Mouse (Mus musculus) lung, postnatal 25 days (tissue): ENCODE measurements around the gene Dctn2.
"Not testable (repeated sequence)": the region's sequence is repeated elsewhere in the genome, so short reads cannot be mapped to it uniquely, and the experiment has no call there.

ENCODE experiments used
- DNase-seq: peaks from one replicate; pipeline ENCODE4 v3.0.0; 2022; ENCODE audit warnings: low spot score

Gene Dctn2

DNA sequence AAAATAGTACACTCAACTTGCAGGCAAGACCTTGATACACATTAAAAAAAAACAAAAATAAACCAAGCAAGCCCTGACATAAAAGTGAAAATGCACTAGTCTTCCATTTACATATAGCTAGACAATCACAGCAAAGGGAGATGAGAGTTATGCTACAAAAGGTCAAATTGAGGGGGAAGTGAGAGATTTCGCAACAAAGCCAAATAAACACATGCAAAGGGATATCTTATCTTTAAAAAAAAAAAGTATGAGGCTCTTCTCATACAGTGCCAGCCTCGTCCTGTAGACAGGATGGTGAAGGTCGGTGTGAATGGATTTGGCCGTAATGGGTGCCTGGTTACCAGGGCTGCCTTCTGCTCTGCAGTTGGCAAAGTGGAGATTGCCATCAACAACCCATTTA, 46.7 kb downstream of the Dctn2 start:
- DNase-seq: no peak

DNA sequence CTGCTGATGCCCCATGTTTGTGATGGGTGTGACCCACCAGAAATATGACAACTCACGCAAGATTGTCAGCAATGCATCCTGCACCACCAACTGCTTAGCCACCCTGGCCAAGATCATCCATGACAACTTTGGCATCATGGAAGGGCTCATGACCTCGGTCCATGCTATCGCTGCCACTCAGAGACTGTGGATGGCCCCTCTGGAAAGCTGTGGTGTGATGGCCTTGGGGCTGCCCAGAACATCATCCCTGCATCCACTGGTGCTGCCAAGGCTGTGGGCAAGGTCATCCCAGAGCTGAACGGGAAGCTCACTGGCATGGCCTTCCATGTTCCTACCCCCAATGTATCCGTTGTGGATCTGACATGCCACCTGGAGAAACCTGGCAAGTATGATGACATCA, 47.3 kb downstream of the Dctn2 start:
- DNase-seq: not testable (repeated sequence)

DNA sequence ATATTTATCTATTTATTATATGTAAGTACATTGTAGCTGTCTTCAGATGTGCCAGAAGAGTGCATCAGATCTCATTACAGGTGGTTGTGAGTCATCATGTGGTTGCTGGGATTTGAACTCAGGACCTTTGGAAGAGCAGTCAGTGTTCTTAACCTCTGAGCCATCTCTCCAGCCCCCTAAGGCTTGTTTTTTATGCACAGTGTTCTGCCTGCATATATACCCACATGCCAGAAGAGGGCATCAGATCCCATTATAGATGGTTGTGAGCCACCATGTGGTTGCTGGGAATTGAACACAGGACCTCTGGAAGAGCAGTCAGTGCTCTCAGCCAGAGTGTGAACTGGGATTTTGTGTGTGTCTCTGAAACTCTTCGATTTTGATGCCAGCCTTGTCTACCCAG, 48.8 kb downstream of the Dctn2 start:
- DNase-seq: not testable (repeated sequence)

DNA sequence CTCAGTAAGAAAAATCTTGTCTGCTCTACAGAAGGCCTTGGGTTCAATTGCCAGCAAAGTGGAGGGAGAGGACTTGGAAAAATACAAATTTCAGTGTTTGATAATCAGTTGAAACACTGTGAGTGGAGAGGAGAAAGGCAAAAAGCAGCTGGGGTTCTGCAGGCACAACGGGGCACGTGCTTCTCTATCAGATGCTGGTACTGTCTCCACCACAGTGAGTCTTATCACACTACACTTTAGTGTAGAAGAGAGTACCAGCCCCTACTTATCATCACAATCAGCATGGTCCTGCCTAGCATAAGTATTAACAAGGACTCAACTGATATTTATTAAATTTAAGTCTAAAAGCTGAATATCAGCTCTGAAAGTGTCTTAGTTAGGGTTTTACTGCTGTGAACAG, 51.1 kb downstream of the Dctn2 start:
- DNase-seq: no peak

DNA sequence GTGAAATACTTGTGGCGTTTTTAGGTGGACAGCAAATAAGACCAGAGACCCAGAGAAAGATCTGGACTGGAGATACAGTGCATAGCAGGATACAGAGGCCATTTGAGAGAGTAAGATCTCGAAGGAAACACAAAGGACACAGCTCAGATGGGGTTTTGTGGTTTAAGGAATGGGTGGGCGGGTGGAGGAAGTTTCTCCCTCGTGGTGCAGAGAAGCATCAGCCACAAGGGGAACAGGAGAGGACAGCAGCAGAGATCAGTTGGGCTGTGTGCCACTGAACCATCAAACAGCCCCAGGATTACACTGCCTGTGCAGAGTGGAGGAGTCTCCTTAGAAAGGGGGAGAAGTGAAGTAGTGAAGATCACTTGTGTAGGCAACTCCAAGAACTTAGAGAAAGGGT, 51.8 kb downstream of the Dctn2 start:
- DNase-seq: no peak

DNA sequence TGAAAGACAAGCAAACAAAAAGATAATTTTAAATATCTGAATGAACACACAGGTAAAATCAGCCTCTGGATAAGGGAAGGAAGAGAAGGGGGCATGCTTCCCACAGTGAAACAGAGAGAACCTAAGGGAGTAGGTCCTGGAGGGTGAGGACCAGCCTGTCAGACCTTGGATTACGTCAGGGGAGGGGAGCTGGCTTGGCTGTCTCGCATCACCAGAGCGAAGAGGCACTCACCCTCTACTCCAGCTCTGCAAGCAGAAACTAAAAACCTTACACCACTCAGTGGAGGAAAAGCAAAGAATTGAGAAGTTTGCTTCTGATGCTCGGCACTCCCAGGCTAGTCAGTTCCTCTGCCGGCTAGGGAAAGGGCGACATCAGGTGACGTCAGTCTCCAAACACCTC, 53.8 kb downstream of the Dctn2 start:
- DNase-seq: no peak

DNA sequence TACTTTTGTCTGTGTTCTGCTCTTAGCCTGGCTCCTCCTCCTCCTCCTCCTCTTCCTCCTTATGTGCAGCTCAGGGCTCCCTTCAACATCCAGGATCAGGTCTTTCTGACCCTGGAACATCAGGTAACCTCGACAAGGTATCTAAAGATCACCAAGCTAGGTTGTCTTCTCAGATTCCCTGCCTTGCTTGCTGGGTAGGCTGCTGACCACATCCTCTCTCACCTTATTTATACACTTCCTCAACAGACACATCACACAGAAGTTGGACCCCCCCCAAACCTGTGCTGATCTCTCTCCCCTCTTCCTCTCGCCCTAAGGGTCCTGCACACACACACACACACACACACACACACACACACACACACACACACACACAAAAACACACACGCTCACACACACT, 55.5 kb downstream of the Dctn2 start, which contains the start of gene Arhgap9:
Arhgap9 (plus strand) TSS at position 344 of the 400 bp plus-strand sequence.
- no peak for DNase-seq

DNA sequence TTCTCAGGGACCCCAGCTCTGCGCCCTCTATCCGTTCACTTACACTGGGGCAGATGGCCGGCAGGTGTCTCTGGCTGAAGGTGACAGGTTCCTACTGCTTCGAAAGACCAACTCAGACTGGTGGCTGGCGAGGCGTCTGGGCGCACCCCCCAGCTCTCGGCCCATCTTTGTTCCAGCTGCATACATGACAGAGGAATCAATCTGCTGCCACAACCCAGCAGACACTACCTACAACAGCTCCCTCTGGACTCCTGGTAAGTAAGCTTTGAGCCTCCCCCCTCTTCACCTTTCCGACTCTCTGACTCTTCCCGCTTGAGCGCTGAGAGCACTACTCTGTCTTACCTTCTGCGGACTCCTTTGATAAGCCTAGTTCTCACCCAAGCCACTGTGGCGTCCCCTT, 56.0 kb downstream of the Dctn2 start:
- DNase-seq: no peak

DNA sequence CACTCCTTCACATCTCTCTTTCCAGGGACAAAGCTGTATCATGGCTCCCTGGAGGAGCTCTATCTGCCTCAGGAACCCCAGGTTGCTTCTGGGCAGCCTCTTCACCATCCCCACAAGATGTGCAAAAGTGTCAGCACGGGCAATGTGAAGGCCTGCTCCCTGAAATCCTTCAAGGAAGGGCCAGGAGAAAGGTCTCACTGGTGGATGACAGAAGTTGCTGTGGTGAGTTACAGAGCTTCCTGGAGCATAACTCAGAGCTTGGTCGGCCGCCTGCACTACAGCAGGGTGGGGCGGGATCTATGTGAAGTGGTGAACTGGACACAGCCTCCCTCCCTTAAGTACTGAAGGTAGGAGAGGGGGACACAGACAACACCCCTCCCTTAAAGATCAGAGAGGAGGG, 56.5 kb downstream of the Dctn2 start:
- no peak for DNase-seq

DNA sequence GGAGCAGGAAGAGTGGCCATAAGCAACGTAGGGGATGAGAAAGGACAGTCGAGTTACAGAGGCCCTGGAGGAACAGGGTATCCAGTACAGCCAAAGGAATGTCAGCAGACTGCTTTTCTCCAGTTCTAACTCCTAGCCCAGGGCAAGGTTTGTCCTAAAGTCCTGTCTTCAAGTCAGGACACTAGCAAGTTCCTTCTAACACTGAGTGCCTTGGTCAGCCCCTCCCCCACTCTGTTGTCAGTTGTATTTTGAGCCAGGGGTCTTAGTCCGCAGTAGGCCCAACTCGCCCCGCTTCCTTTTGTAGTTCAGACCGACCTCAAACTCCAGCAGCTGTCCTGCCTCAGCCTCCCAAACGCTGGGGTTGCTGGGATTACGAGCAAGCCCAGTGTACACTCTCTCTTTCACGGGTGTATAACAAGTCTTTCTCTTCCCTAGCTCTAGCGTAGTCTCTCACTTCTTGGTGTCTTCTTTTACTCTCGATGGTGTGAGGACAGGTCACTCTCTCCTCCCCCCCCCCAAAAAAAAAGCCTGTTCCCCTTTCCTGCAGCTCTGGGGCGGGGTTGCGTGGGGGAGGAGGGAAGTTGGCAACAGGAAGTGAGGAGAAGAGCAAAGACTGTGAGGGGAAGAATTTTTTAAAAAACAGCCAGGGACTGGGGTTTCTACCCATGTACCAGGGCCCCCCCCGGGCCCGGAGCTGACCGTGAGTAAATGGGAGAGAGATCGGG, 57.1 kb downstream of the Dctn2 start:
- peak; percentile 45 for DNase-seq

DNA sequence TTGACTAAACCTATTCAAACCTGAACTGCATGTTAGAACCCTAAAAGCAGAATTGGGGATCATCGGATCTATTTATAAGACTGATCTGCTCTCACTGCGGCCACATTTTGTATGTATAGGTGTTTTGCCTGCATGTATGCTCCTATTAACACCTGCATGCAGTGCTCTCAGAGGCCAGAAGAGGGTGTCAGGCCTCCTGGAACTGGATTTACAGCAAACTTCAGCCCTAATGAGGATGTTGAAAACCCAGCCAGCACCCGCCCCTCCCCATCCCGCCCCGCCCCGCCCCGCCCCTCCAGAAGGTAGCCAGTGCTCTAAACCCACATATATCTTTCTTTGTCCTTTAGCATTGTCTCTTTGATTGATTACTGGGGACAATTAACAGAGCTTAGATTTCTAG, 58.3 kb downstream of the Dctn2 start:
- DNase-seq: peak; percentile 79

DNA sequence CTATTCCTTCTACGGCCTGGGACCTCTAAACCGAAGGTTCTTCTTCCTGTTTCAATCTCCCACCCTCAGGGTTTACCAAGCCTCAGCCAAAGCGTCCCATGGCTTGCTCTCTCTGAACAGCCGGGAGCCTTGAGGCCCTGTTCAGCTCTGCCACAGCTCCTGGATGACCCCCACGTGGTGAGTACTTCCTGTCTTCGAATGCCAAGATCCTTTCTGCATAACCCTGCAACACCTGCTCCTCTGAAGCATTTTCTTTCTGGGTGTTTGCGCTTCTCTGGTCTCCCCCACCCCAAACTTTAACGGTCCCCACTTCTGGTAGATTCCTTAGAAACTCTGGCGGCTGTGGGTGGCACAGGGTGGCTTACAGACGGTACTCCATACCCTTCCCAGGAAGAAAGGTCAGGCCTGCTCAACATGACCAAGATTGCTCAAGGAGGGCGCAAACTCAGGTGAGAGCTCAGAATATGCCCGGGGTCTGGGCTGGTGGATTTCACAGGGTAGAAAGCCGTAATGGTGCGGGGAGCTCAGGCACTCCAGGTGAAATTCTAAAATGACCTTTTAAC, 59.4 kb downstream of the Dctn2 start:
- no peak for DNase-seq

DNA sequence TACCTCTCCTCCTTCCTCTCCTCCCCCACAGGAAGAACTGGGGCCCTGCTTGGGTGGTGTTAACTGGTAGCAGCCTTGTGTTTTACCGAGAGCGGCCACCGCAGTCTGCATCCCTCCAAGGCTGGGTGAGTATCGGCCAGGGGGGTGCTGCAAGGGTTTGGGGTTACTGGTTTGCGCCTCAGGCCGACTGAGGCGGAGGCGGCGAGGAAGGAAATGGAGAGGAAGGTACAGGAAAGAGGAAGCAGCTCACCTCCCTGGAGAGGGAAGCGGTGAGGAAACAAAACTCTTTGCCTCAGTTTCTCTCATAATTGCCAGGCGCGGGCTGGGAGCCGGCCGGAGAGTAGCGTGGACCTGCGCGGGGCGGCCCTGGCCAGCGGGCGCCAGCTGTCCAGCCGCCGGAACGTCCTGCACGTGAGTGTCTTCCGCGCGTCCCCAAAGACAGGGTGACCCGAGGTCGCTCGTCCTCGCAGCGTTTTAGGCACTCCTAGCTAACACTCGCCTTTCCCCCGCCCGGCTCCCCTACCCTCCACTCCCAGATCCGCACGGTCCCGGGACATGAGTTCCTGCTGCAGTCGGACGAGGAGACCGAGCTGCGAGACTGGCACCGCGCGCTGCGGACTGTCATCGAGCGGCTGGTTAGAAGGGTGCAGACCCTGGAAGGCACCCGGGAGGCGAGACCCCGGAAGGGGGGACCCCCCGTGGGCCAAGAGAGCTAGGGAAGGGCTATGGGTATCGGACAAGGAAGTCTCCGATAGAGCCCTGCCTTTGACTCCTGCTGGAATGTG, 60.0 kb downstream of the Dctn2 start:
- no peak for DNase-seq

DNA sequence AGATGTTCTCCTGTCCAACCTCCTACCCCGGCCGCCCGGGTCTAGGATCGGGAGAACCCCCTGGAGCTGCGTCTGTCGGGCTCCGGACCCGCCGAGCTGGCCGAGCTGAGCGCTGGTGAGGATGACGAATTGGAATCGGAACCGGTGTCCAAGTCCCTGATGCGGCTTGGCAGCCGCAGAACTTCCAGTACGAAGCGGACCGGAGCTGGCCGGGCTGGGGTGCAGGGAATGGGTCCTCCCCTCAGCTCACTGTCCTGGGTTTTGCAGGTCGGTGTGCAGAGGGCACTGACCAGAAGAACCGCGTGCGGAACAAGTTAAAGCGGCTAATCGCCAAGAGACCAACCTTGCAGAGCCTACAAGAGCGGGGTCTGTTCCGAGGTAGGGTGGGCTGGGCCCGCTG, 60.7 kb downstream of the Dctn2 start:
- no peak for DNase-seq

DNA sequence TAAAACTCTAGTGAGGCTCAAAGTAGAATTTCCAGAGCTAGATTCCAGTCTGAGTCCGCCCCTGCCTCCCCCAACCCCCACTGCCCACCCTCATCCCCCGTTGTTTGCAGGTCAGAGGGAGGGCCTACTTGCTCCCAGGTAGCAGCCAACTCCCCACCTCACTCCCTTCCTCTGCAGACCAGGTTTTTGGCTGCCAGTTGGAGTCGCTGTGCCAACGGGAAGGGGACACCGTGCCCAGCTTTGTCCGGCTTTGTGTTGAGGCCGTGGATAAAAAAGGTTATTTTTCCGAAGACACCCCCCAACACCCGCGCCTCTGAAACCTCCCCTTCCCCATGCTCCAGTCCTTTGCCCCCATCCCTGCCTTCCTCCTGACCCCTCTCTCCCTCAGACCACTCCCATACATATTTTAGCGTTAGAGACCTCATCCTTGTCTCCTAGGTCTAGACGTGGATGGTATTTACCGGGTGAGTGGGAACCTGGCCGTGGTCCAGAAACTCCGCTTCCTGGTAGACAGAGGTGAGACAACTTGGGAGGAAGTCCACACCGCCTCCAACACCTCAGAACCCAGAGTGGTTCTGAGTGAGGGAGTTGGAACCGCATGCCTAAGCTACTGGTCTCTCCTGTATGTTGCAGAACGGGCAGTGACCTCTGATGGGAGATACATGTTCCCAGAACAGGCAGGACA, 61.4 kb downstream of the Dctn2 start:
- no peak for DNase-seq

DNA sequence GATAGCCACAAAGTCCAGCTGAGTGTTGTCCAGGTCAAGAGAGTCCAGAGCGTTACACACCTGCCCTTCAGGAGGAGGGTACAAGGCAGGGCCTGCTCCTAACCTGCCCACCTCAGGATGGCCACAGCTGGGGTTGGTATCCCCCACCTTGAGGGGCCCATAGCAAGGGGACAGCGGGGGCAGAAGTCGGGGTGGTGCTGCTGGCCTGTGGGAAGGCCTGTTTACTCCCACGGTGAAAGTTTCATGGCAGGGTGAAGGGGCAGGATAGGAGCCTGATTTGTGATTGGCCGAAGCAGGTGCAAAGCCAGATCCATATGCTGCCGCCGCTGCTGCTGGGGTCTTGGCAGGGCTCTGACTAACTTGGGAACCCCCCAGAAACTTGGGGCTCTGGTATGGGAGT, 64.0 kb downstream of the Dctn2 start:
- DNase-seq: no peak
